13 mouse cellular contexts compared by ENCODE assay signal in the genomic region with DNA sequence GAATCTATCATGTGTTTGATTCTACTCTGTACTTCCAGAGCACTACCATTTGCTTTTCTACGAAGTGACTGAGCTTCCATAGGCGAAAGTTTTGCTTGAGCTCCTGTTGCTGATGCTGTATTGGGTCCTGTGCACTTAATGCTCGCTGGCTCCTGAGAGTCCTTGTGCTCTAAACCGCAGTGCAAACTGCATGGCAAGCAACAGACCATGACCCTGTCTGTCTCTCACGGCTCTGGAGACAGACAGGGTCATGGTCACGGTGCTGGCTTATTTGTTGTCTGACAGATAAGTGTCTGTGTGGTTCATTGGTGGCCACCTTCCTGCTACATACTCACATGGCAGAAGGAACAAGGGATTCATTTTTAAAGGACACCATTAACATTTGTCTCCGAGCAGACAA. TPM values are rescaled to one million over a fixed set of nuclear protein-coding genes. Genes with fewer than 3 reads are reported as not detected.
"Had no signal": no experiment of that assay in that cellular context is flagged by ENCODE, and none has a peak within 500 bp of the region (broad histone marks: within the 10 kb centered on the region; RNA-seq: fewer than 3 reads in every experiment).

No protein-coding gene starts in this region.

- H3K27ac ChIP-seq: intestine, embryonic 15.5 days; limb, embryonic 15.5 days; liver, embryonic 13.5 days; neural tube, embryonic 15.5 days had no signal

- DNase-seq: kidney, adult 8-10 months; kidney, postnatal 14 days; layer of hippocampus, adult 9-11 months; layer of hippocampus, postnatal 36 days; liver, embryonic 13.5 days; lung, adult 18-20 months; midbrain, embryonic 14.5 days; thymus, adult 18-20 months; thymus, postnatal 14 days had no signal

- H3K4me3 ChIP-seq: intestine, embryonic 15.5 days; limb, embryonic 15.5 days; liver, embryonic 13.5 days; myocyte; neural tube, embryonic 15.5 days had no signal

- H3K9me3 ChIP-seq: intestine, embryonic 15.5 days; limb, embryonic 15.5 days; liver, embryonic 13.5 days; neural tube, embryonic 15.5 days had no signal

- H3K27me3 ChIP-seq: intestine, embryonic 15.5 days; limb, embryonic 15.5 days; liver, embryonic 13.5 days; neural tube, embryonic 15.5 days had no signal

- H3K4me2 ChIP-seq: intestine, embryonic 15.5 days; limb, embryonic 15.5 days; liver, embryonic 13.5 days; neural tube, embryonic 15.5 days had no signal

- H3K9ac ChIP-seq: intestine, embryonic 15.5 days; limb, embryonic 15.5 days; liver, embryonic 13.5 days; neural tube, embryonic 15.5 days had no signal

- H3K4me1 ChIP-seq: intestine, embryonic 15.5 days; limb, embryonic 15.5 days had no signal

- ATAC-seq: intestine, embryonic 15.5 days had no signal

- H3K36me3 ChIP-seq: intestine, embryonic 15.5 days; limb, embryonic 15.5 days; liver, embryonic 13.5 days; neural tube, embryonic 15.5 days had no signal

RNA-seq across cellular contexts. Expression of gene Scel, which starts 37.8 kb away (rescaled TPM):
- polyA plus RNA-seq: myocyte had no signal
